ENCODE assay signal across 20 mouse cellular contexts in genomic region chr17:14233658-14234057, GRCm38 (mm10). TPM values are rescaled to one million over a fixed set of nuclear protein-coding genes. Genes with fewer than 3 reads are reported as not detected.
DNase-seq lines count a peak whose midpoint lies in the region; ATAC-seq and TF ChIP-seq lines count a peak whose summit lies in the region.
"Had no signal": no experiment of that assay in that cellular context is flagged by ENCODE, and none has a peak within 500 bp of the region (broad histone marks: within the 10 kb centered on the region; RNA-seq: fewer than 3 reads in every experiment).

No protein-coding gene starts in this region.

- WGBS in forebrain, postnatal 0 days: 56% methylated on average over 4 of the region's 4 CpGs
- WGBS in forebrain, embryonic 14.5 days: 51% methylated on average over 4 of the region's 4 CpGs
- 56% methylated on average over 4 of the region's 4 CpGs for whole genome bisulfite sequencing in midbrain, postnatal 0 days
- WGBS in midbrain, embryonic 14.5 days: 59% methylated on average over 4 of the region's 4 CpGs
- WGBS in stomach, postnatal 0 days: 31% methylated on average over 4 of the region's 4 CpGs

- no peak for TF ChIP-seq EP300 in stomach, postnatal 0 days (optimal IDR thresholded peaks at IDR 0.05)

- DNase-seq in forebrain, postnatal 0 days: no peak
- DNase-seq in forebrain, embryonic 14.5 days (ENCODE audit: low spot score): no peak
- no peak for DNase-seq in layer of hippocampus, adult 2 months (ENCODE audit: low spot score in 2 of 2)
- DNase-seq in layer of hippocampus, adult 9-11 months: no peak
- DNase-seq in midbrain, postnatal 0 days (ENCODE audit: low spot score): no peak
- DNase-seq in midbrain, embryonic 14.5 days: no peak
- DNase-seq in stomach, postnatal 0 days (ENCODE audit: low spot score): no peak
- no peak for DNase-seq in ovary, postnatal 14 days (ENCODE audit: low spot score)
- DNase-seq: adrenal gland, adult 2 months; cerebellum, postnatal 10 days; kidney, adult 11 months; kidney, postnatal 14 days; left cerebral cortex, postnatal 4 days; liver; retina, postnatal 1 day had no signal

- H3K36me3 ChIP-seq in forebrain, postnatal 0 days (ENCODE audit: insufficient read depth): no peaks in the 10 kb centered on the region
- H3K36me3 ChIP-seq in forebrain, embryonic 14.5 days (ENCODE audit: control insufficient read depth, insufficient read depth, low read length): no peaks in the 10 kb centered on the region
- H3K36me3 ChIP-seq in midbrain, postnatal 0 days (ENCODE audit: insufficient read depth, low read length): no peaks in the 10 kb centered on the region
- H3K36me3 ChIP-seq in midbrain, embryonic 14.5 days (ENCODE audit: control insufficient read depth, insufficient read depth, low read length): no peaks in the 10 kb centered on the region
- H3K36me3 ChIP-seq in stomach, postnatal 0 days (ENCODE audit: control insufficient read depth, insufficient read depth, low read length): no peaks in the 10 kb centered on the region
- H3K36me3 ChIP-seq: heart, embryonic 13.5 days; hindbrain, embryonic 13.5 days had no signal

- no peaks in the 10 kb centered on the region for H3K4me1 ChIP-seq in forebrain, postnatal 0 days (ENCODE audit: insufficient read depth)
- no peaks in the 10 kb centered on the region for H3K4me1 ChIP-seq in forebrain, embryonic 14.5 days (ENCODE audit: control insufficient read depth, insufficient read depth, low read length)
- H3K4me1 ChIP-seq in midbrain, postnatal 0 days (ENCODE audit: insufficient read depth, low read length): no peaks in the 10 kb centered on the region
- no peaks in the 10 kb centered on the region for H3K4me1 ChIP-seq in midbrain, embryonic 14.5 days (ENCODE audit: control insufficient read depth, insufficient read depth, low read length)
- peaks cover 2% of the 10 kb centered on the region; the same call in 1 of the 2 replicates for H3K4me1 ChIP-seq in stomach, postnatal 0 days (replicated peaks; ENCODE audit: control insufficient read depth, insufficient read depth)

- TF ChIP-seq CTCF in forebrain, postnatal 0 days (IDR thresholded peaks at IDR 0.05; ENCODE audit: low read depth): peak; percentile 49
- TF ChIP-seq CTCF in layer of hippocampus, adult 2 months (conservative IDR thresholded peaks at IDR 0.05): peak; percentile 32
- TF ChIP-seq CTCF in midbrain, postnatal 0 days (IDR thresholded peaks at IDR 0.05): peak; percentile 58
- peak; percentile 76 for TF ChIP-seq CTCF in stomach, postnatal 0 days (IDR thresholded peaks at IDR 0.05; ENCODE audit: low read depth)

- no peak overlapping the region for H3K9ac ChIP-seq in forebrain, postnatal 0 days
- no peak overlapping the region for H3K9ac ChIP-seq in forebrain, embryonic 14.5 days (ENCODE audit: low read length)
- H3K9ac ChIP-seq in midbrain, postnatal 0 days (replicated peaks; ENCODE audit: low read length, poor library complexity, severe bottlenecking): no peak overlapping the region
- H3K9ac ChIP-seq in midbrain, embryonic 14.5 days (replicated peaks; ENCODE audit: low read length): no peak overlapping the region
- no peak overlapping the region for H3K9ac ChIP-seq in stomach, postnatal 0 days (ENCODE audit: low read length)
- H3K9ac ChIP-seq: forebrain, embryonic 13.5 days; heart, embryonic 13.5 days; hindbrain, embryonic 13.5 days had no signal

- H3K27ac ChIP-seq in forebrain, postnatal 0 days (ENCODE audit: low read depth, low read length): no peak overlapping the region
- no peak overlapping the region for H3K27ac ChIP-seq in forebrain, embryonic 14.5 days (ENCODE audit: low read depth, low read length)
- no peak overlapping the region for H3K27ac ChIP-seq in layer of hippocampus, adult 2 months
- no peak overlapping the region for H3K27ac ChIP-seq in midbrain, postnatal 0 days (ENCODE audit: low read depth, low read length)
- H3K27ac ChIP-seq in midbrain, embryonic 14.5 days (replicated peaks; ENCODE audit: low read depth, low read length): no peak overlapping the region
- no peak overlapping the region for H3K27ac ChIP-seq in stomach, postnatal 0 days (replicated peaks)
- H3K27ac ChIP-seq: forebrain, embryonic 13.5 days; heart, embryonic 13.5 days; hindbrain, embryonic 13.5 days; left cerebral cortex, adult 2 months had no signal

- no peak overlapping the region for H3K4me3 ChIP-seq in forebrain, postnatal 0 days (ENCODE audit: low read depth, low read length)
- H3K4me3 ChIP-seq in forebrain, embryonic 14.5 days (ENCODE audit: low read depth, low read length): no peak overlapping the region
- H3K4me3 ChIP-seq in layer of hippocampus, adult 2 months: no peak overlapping the region
- no peak overlapping the region for H3K4me3 ChIP-seq in midbrain, postnatal 0 days (ENCODE audit: low read depth, low read length)
- no peak overlapping the region for H3K4me3 ChIP-seq in midbrain, embryonic 14.5 days (replicated peaks; ENCODE audit: low read depth, low read length)
- no peak overlapping the region for H3K4me3 ChIP-seq in stomach, postnatal 0 days (ENCODE audit: low read depth, low read length)
- H3K4me3 ChIP-seq: erythroblast, embryonic 14.5 days; forebrain, embryonic 13.5 days; heart, embryonic 13.5 days; hindbrain, embryonic 13.5 days; left cerebral cortex, adult 2 months had no signal

- H3K9me3 ChIP-seq in forebrain, postnatal 0 days (ENCODE audit: low read length): no peaks in the 10 kb centered on the region
- no peaks in the 10 kb centered on the region for H3K9me3 ChIP-seq in forebrain, embryonic 14.5 days (replicated peaks; ENCODE audit: control insufficient read depth, low read length)
- no peaks in the 10 kb centered on the region for H3K9me3 ChIP-seq in midbrain, postnatal 0 days (ENCODE audit: low read length)
- H3K9me3 ChIP-seq in midbrain, embryonic 14.5 days (ENCODE audit: control insufficient read depth, low read length): no peaks in the 10 kb centered on the region
- H3K9me3 ChIP-seq in stomach, postnatal 0 days (ENCODE audit: control insufficient read depth, low read length): no peaks in the 10 kb centered on the region
- H3K9me3 ChIP-seq: forebrain, embryonic 13.5 days; heart, embryonic 13.5 days; hindbrain, embryonic 13.5 days had no signal

- H3K4me2 ChIP-seq in forebrain, postnatal 0 days (ENCODE audit: low read depth): no peak overlapping the region
- no peak overlapping the region for H3K4me2 ChIP-seq in forebrain, embryonic 14.5 days (ENCODE audit: low read length)
- H3K4me2 ChIP-seq in midbrain, postnatal 0 days (ENCODE audit: low read depth, low read length, poor library complexity, severe bottlenecking): no peak overlapping the region
- no peak overlapping the region for H3K4me2 ChIP-seq in midbrain, embryonic 14.5 days (ENCODE audit: low read length)
- H3K4me2 ChIP-seq in stomach, postnatal 0 days (replicated peaks; ENCODE audit: low read depth): no peak overlapping the region
- H3K4me2 ChIP-seq: forebrain, embryonic 13.5 days; heart, embryonic 13.5 days; hindbrain, embryonic 13.5 days had no signal

- no peaks in the 10 kb centered on the region for H3K27me3 ChIP-seq in forebrain, postnatal 0 days (ENCODE audit: insufficient read depth, low read length)
- no peaks in the 10 kb centered on the region for H3K27me3 ChIP-seq in forebrain, embryonic 14.5 days (replicated peaks; ENCODE audit: control insufficient read depth, insufficient read depth, low read length)
- no peaks in the 10 kb centered on the region for H3K27me3 ChIP-seq in midbrain, postnatal 0 days (ENCODE audit: insufficient read depth, low read length)
- no peaks in the 10 kb centered on the region for H3K27me3 ChIP-seq in midbrain, embryonic 14.5 days (ENCODE audit: control insufficient read depth, insufficient read depth, low read length)
- H3K27me3 ChIP-seq in stomach, postnatal 0 days (ENCODE audit: control insufficient read depth, insufficient read depth, low read length): no peaks in the 10 kb centered on the region
- H3K27me3 ChIP-seq: forebrain, embryonic 13.5 days had no signal

- no peak for ATAC-seq in forebrain, postnatal 0 days
- no peak for ATAC-seq in forebrain, embryonic 14.5 days
- no peak for ATAC-seq in midbrain, postnatal 0 days (ENCODE audit: low FRiP score)
- ATAC-seq in midbrain, embryonic 14.5 days (ENCODE audit: low FRiP score, low TSS enrichment): no peak
- ATAC-seq in stomach, postnatal 0 days (ENCODE audit: low FRiP score, low TSS enrichment): no peak
- ATAC-seq: forebrain, embryonic 13.5 days had no signal

RNA-seq across cellular contexts. Expression of gene Dact2, which starts 29.6 kb away (rescaled TPM):
- total RNA-seq in forebrain, postnatal 0 days (2014; rRNA removed): 10.8 and 19.4 TPM in 2 replicates
- polyA plus RNA-seq in forebrain, postnatal 0 days (2015; fragmentation: Nextera tagmentation; extraction: Ambion mirVana): 1.2 and 2.1 TPM in 2 replicates
- 0.99 and 1.4 TPM in 2 replicates for polyA plus RNA-seq in forebrain, embryonic 14.5 days (2014; fragmentation: Nextera tagmentation; extraction: Ambion mirVana)
- total RNA-seq in layer of hippocampus, adult 2 months (2021): 10 to 100 TPM; 21.8 to 24.7 TPM
- total RNA-seq in midbrain, postnatal 0 days (2014; rRNA removed): 19.4 and 19.9 TPM in 2 replicates
- polyA plus RNA-seq in midbrain, postnatal 0 days (2015; fragmentation: Nextera tagmentation; extraction: Ambion mirVana): 2.8 TPM in 2 replicates
- polyA plus RNA-seq in midbrain, embryonic 14.5 days (2014; fragmentation: Nextera tagmentation; extraction: Ambion mirVana): 2.1 and 2.2 TPM in 2 replicates
- 1.6 and 1.8 TPM in 2 replicates for polyA plus RNA-seq in stomach, postnatal 0 days (2015; fragmentation: Nextera tagmentation; extraction: Ambion mirVana)
- polyA plus RNA-seq: erythroblast, embryonic 14.5 days had no signal

RNA-seq across cellular contexts. Expression of gene Smoc2, which starts 45.6 kb away (rescaled TPM):
- total RNA-seq in forebrain, postnatal 0 days (2014; rRNA removed): 4.8 and 5.8 TPM in 2 replicates
- 4.4 and 4.7 TPM in 2 replicates for polyA plus RNA-seq in forebrain, postnatal 0 days (2015; fragmentation: Nextera tagmentation; extraction: Ambion mirVana)
- polyA plus RNA-seq in forebrain, embryonic 14.5 days (2014; fragmentation: Nextera tagmentation; extraction: Ambion mirVana): 1.3 and 2.2 TPM in 2 replicates
- 10 to 100 TPM; 36.2 to 36.8 TPM for total RNA-seq in layer of hippocampus, adult 2 months (2021)
- 4.5 and 5.3 TPM in 2 replicates for total RNA-seq in midbrain, postnatal 0 days (2014; rRNA removed)
- 5.2 TPM in 2 replicates for polyA plus RNA-seq in midbrain, postnatal 0 days (2015; fragmentation: Nextera tagmentation; extraction: Ambion mirVana)
- 0.57 and 0.92 TPM in 2 replicates for polyA plus RNA-seq in midbrain, embryonic 14.5 days (2014; fragmentation: Nextera tagmentation; extraction: Ambion mirVana)
- polyA plus RNA-seq in stomach, postnatal 0 days (2015; fragmentation: Nextera tagmentation; extraction: Ambion mirVana): 58.6 and 59.2 TPM in 2 replicates
